Mouse (Mus musculus): ENCODE data around the gene Adgrv1. TPM values are rescaled to one million over a fixed set of nuclear protein-coding genes. Genes with fewer than 3 reads are reported as not detected.
"Not testable (repeated sequence)": the region's sequence is repeated elsewhere in the genome, so short reads cannot be mapped to it uniquely, and the experiment has no call there.

Gene Adgrv1
- polyA plus RNA-seq, 1 experiment from 2014 or later = 0.91 TPM

DNA sequence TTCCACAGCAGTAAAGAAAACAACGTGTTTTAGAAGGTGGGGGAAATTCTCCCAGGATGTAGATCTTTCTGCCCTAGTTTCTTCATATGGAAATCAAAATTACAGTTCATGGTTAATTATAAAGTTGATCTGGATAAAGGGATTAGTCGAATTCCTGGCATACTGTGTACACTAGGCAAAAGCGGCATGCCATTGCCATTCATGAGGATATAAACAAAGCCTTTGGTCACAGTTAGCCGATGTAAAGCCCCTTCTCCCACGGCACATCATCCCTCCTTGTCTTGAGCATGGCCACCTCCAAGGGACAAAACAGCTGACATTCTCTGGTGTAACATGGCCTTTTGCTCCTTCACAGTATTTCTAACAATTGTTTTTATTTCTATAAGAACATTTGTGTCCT is 2.4 kb downstream of the Adgrv1 start:
- H3K4me2 ChIP-seq (ENCODE audit: low read length) = no peak overlapping the region
- H3K27ac ChIP-seq (ENCODE audit: low read depth) = no peak overlapping the region
- H3K9me3 ChIP-seq (ENCODE audit: control insufficient read depth, low read length) = no peaks in the 10 kb centered on the region
- peaks cover 20% of the 10 kb centered on the region for H3K27me3 ChIP-seq (replicated peaks; ENCODE audit: control insufficient read depth, insufficient read depth, low read length)
- no peaks in the 10 kb centered on the region for H3K36me3 ChIP-seq (ENCODE audit: control insufficient read depth, insufficient read depth, low read length)
- ATAC-seq (replicated peaks; ENCODE audit: low FRiP score, low TSS enrichment, low read depth) = no peak
- no peak overlapping the region for H3K9ac ChIP-seq (ENCODE audit: low read length)
- H3K4me1 ChIP-seq (replicated peaks; ENCODE audit: control insufficient read depth, insufficient read depth, low read length) = no peaks in the 10 kb centered on the region
- H3K4me3 ChIP-seq (ENCODE audit: low read depth, low read length) = no peak overlapping the region
- no peak for DNase-seq (ENCODE audit: low spot score)
- WGBS = 79% methylated on average over 5 of the region's 5 CpGs

- Histone ChIP-seq H3K4me3 (ENCODE audit: low read depth, low read length) (no peak overlapping the region), H3K27me3 (replicated peaks; ENCODE audit: control insufficient read depth, insufficient read depth, low read length) (peaks cover 20% of the 10 kb centered on the region), H3K9ac (ENCODE audit: low read length) (no peak overlapping the region), H3K4me2 (ENCODE audit: low read length) (no peak overlapping the region), H3K9me3 (ENCODE audit: control insufficient read depth, low read length) (no peaks in the 10 kb centered on the region), H3K4me1 (replicated peaks; ENCODE audit: control insufficient read depth, insufficient read depth, low read length) (no peaks in the 10 kb centered on the region), H3K36me3 (ENCODE audit: control insufficient read depth, insufficient read depth, low read length) (no peaks in the 10 kb centered on the region), H3K27ac (ENCODE audit: low read depth) (no peak overlapping the region)
- ATAC-seq (replicated peaks; ENCODE audit: low FRiP score, low TSS enrichment, low read depth) (no peak), DNase-seq (ENCODE audit: low spot score) (no peak)
- WGBS = 80% methylated on average over 3 of the region's 3 CpGs
These were observed 3.6 kb downstream of the Adgrv1 start for GRCm38 (mm10) chr13:81629395-81629794.

DNA sequence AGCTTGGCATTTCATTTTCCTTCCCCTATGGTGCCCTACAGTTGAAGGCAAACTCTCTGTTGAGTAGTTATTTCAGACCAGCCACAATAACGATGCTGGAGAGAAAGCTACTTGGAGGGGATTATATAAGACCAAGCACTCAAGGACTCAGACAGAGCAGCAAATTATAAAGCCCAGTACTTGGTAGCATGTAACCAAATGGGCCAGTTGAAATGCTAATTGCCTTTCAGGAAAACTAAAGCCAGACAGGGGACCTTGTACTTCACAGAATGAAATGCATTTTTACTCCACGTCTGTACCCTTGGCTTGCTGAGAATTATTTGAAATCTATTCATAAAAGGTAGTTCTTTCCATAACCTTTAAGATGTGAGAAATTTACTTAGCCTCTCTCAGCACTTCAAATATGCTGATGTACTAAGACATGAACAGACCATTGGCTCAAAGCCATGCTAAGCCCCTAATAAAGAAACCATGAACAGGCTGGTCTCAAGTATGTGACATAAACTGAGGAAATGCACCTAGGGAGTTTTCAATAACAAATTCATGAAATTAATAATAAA is 4.2 kb downstream of the Adgrv1 start:
- Histone ChIP-seq H3K4me2 (ENCODE audit: low read length) (no peak overlapping the region), H3K9me3 (ENCODE audit: control insufficient read depth, low read length) (no peaks in the 10 kb centered on the region), H3K9ac (ENCODE audit: low read length) (no peak overlapping the region), H3K36me3 (ENCODE audit: control insufficient read depth, insufficient read depth, low read length) (no peaks in the 10 kb centered on the region), H3K27me3 (replicated peaks; ENCODE audit: control insufficient read depth, insufficient read depth, low read length) (peaks cover 18% of the 10 kb centered on the region), H3K4me3 (ENCODE audit: low read depth, low read length) (no peak overlapping the region), H3K27ac (ENCODE audit: low read depth) (no peak overlapping the region), H3K4me1 (replicated peaks; ENCODE audit: control insufficient read depth, insufficient read depth, low read length) (no peaks in the 10 kb centered on the region)
- ATAC-seq (replicated peaks; ENCODE audit: low FRiP score, low TSS enrichment, low read depth) (no peak), DNase-seq (ENCODE audit: low spot score) (no peak)
- 70% methylated on average over 2 of the region's 2 CpGs for WGBS

- 68% methylated on average over 1 of the region's 1 CpGs for WGBS
- H3K36me3 ChIP-seq (ENCODE audit: control insufficient read depth, insufficient read depth, low read length); DNase-seq (ENCODE audit: low spot score); H3K4me3 ChIP-seq (ENCODE audit: low read depth, low read length); H3K4me2 ChIP-seq (ENCODE audit: low read length); ATAC-seq (replicated peaks; ENCODE audit: low FRiP score, low TSS enrichment, low read depth); H3K9me3 ChIP-seq (ENCODE audit: control insufficient read depth, low read length); H3K27ac ChIP-seq (ENCODE audit: low read depth); H3K9ac ChIP-seq (ENCODE audit: low read length); H3K4me1 ChIP-seq (replicated peaks; ENCODE audit: control insufficient read depth, insufficient read depth, low read length); H3K27me3 ChIP-seq (replicated peaks; ENCODE audit: control insufficient read depth, insufficient read depth, low read length): not testable (repeated sequence)
These were observed 5.1 kb downstream of the Adgrv1 start for GRCm38 (mm10) chr13:81627861-81628260.

GRCm38 (mm10) chr13:81610349-81610748 is 22.6 kb downstream of the Adgrv1 start:
- Histone ChIP-seq H3K9me3 (ENCODE audit: control insufficient read depth, low read length) (no peaks in the 10 kb centered on the region; the same call in 1 of the 2 replicates), H3K4me1 (replicated peaks; ENCODE audit: control insufficient read depth, insufficient read depth, low read length) (no peaks in the 10 kb centered on the region), H3K36me3 (ENCODE audit: control insufficient read depth, insufficient read depth, low read length) (no peaks in the 10 kb centered on the region), H3K4me2 (ENCODE audit: low read length) (no peak overlapping the region), H3K27ac (ENCODE audit: low read depth) (no peak overlapping the region), H3K27me3 (replicated peaks; ENCODE audit: control insufficient read depth, insufficient read depth, low read length) (no peaks in the 10 kb centered on the region), H3K4me3 (ENCODE audit: low read depth, low read length) (no peak overlapping the region), H3K9ac (ENCODE audit: low read length) (no peak overlapping the region)
- WGBS = 89% methylated on average over 4 of the region's 4 CpGs
- no peak for DNase-seq (ENCODE audit: low spot score)
- ATAC-seq (replicated peaks; ENCODE audit: low FRiP score, low TSS enrichment, low read depth) = no peak

DNA sequence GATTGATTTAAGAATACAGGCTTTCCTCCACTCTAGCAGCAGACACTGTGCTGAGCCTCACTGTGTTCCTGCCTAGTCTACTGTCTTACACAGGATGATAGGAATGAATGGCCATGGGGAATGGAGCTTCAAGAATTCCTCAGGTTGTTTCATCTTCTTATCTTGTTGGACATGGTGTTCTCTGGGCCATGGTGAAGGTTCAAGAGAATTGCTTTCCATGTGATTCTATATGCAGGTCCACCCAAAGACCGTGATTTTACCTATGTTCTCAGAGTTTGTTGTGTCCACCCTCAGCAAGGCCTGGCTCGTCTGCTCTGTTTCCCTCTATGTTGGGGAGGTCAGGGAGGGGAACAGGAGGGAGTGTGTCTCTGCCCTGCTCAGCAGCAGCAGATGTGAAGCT is 26.0 kb downstream of the Adgrv1 start:
- WGBS = 75% methylated on average over 2 of the region's 2 CpGs
- no peaks in the 10 kb centered on the region for H3K27me3 ChIP-seq (replicated peaks; ENCODE audit: control insufficient read depth, insufficient read depth, low read length)
- no peaks in the 10 kb centered on the region; the same call in 1 of the 2 replicates for H3K9me3 ChIP-seq (ENCODE audit: control insufficient read depth, low read length)
- H3K36me3 ChIP-seq (ENCODE audit: control insufficient read depth, insufficient read depth, low read length) = no peaks in the 10 kb centered on the region
- no peak overlapping the region for H3K4me3 ChIP-seq (ENCODE audit: low read depth, low read length)
- H3K27ac ChIP-seq (ENCODE audit: low read depth) = no peak overlapping the region
- no peak overlapping the region for H3K4me2 ChIP-seq (ENCODE audit: low read length)
- no peaks in the 10 kb centered on the region for H3K4me1 ChIP-seq (replicated peaks; ENCODE audit: control insufficient read depth, insufficient read depth, low read length)
- no peak overlapping the region for H3K9ac ChIP-seq (ENCODE audit: low read length)
- no peak for DNase-seq (ENCODE audit: low spot score)
- no peak for ATAC-seq (replicated peaks; ENCODE audit: low FRiP score, low TSS enrichment, low read depth)

GRCm38 (mm10) chr13:81596910-81597607 is 35.9 kb downstream of the Adgrv1 start:
- no peak overlapping the region for H3K4me3 ChIP-seq (ENCODE audit: low read depth, low read length)
- H3K27me3 ChIP-seq (replicated peaks; ENCODE audit: control insufficient read depth, insufficient read depth, low read length) = no peaks in the 10 kb centered on the region
- no peaks in the 10 kb centered on the region for H3K9me3 ChIP-seq (ENCODE audit: control insufficient read depth, low read length)
- ATAC-seq (replicated peaks; ENCODE audit: low FRiP score, low TSS enrichment, low read depth) (no peak), DNase-seq (ENCODE audit: low spot score) (no peak)
- no peak overlapping the region for H3K27ac ChIP-seq (ENCODE audit: low read depth)
- H3K9ac ChIP-seq (ENCODE audit: low read length) = no peak overlapping the region
- H3K4me1 ChIP-seq (replicated peaks; ENCODE audit: control insufficient read depth, insufficient read depth, low read length) = no peaks in the 10 kb centered on the region
- H3K4me2 ChIP-seq (ENCODE audit: low read length) = no peak overlapping the region
- H3K36me3 ChIP-seq (ENCODE audit: control insufficient read depth, insufficient read depth, low read length) = no peaks in the 10 kb centered on the region
- 81% methylated on average over 9 of the region's 9 CpGs for WGBS

DNA sequence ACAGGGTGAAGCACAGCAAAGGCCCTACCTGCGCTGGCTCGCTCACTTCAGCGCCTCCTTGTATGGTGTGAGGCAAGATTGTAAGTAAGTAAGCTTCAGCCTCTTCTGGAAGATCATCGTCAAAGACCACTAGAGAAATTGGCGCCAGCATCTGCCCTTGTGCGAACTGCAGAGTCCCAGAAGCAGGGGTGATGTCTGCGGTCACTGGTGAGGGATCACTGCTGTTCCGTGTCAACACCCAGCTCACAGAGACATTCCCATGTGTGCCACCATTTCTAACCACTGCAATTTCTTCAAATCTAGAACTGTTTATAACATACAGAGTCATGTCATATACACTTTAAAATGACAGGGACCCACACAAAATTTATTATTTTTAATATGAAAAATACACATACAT is 54.3 kb downstream of the Adgrv1 start:
- Histone ChIP-seq H3K4me2 (ENCODE audit: low read length) (no peak overlapping the region), H3K27me3 (replicated peaks; ENCODE audit: control insufficient read depth, insufficient read depth, low read length) (no peaks in the 10 kb centered on the region), H3K4me1 (replicated peaks; ENCODE audit: control insufficient read depth, insufficient read depth, low read length) (no peaks in the 10 kb centered on the region), H3K4me3 (ENCODE audit: low read depth, low read length) (no peak overlapping the region), H3K36me3 (ENCODE audit: control insufficient read depth, insufficient read depth, low read length) (no peaks in the 10 kb centered on the region), H3K27ac (ENCODE audit: low read depth) (no peak overlapping the region), H3K9ac (ENCODE audit: low read length) (no peak overlapping the region), H3K9me3 (ENCODE audit: control insufficient read depth, low read length) (no peaks in the 10 kb centered on the region)
- WGBS = 70% methylated on average over 8 of the region's 8 CpGs
- ATAC-seq (replicated peaks; ENCODE audit: low FRiP score, low TSS enrichment, low read depth) = no peak
- DNase-seq (ENCODE audit: low spot score) = no peak

Data from intestine, embryonic 14.5 days (tissue).